Mouse (Mus musculus): ENCODE measurements at regions not wholly inside any gene's neighbourhood (a gene's known extent, or its start where the extent isn't known, plus 50 kb on each side); places are given as distances from the start of the nearest gene placed in this dataset.

DNA sequence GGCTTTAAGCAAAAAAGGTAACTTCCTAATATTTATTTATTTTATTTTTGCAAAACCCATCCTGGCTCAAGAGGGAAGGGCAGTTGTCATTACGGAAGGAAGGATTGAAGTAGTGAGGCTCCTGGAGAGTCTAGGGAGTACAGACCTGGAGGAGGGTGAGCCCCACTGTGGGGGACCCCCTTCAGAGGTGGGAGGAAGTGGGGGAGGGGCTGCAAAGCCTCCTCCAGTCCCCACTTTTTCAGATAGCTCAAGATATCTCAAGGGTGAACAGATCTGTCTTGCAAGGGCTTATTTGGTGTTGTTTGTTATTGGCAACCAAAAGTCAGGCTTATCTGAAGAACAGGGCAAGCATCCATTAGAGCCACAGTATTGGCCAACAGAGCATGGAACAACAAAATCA is 64.0 kb downstream of the Hlx start:
- no peak for TF ChIP-seq CTCF (IDR thresholded peaks at IDR 0.05; ENCODE audit: low read depth, low read length)
- no peak for TF ChIP-seq POLR2A (IDR thresholded peaks at IDR 0.05; ENCODE audit: borderline replicate concordance, low read depth, low read length)

Data from bone marrow macrophage, adult 2 months (primary cell).